Mouse (Mus musculus) retina, adult 2 months (tissue): ENCODE measurements around the gene Fcgr1.
"Not testable (repeated sequence)": the region's sequence is repeated elsewhere in the genome, so short reads cannot be mapped to it uniquely, and the experiment has no call there.

ENCODE experiments used
- DNase-seq: peaks from one replicate; pipeline ENCODE4 v3.0.0-alpha.2; 2012; ENCODE audit warnings: low read depth, low spot score

The Fcgr1 gene

DNA sequence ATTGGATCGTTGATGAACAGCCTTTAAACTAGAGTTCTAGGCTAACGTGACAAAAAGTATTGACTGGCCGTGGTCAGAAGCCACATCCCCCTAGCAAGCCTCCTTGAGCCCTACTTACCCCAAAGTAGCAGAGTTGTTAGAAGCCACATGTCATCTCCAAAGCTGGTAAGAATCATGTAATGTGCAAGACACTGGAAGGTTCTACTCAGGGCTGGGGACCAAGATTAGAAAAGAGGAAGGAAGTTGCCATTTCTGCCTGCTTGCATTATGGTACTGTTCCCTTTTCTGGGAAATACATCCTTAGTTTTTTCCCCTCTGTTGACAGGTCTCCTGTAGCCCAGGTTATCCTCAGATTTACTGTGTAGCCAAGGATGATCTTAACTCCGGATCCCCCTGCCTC is at the start of gene Fcgr1:
Fcgr1 (minus strand) TSS at position 183 of the 400 bp plus-strand sequence.
- DNase-seq: no peak

DNA sequence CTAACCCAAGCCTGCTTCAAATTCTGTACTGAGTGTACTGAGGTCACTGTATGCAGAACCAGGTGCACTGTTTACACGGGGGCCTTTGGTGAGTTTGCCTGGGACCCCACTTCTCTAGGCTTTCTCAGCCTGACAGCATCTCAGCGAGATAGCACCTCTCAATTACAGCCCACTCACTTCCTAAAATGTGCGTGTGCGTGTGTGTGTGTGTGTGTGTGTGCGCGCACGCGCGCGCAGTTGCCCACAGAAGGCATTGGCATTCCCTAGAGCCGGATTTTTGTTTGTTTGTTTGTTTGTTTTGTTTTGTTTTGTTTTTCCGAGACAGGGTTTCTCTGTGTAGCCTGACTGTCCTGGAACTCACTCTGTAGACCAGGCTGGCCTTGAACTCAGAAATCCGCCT is 48.9 kb upstream of the Fcgr1 start:
- DNase-seq: not testable (repeated sequence)

DNA sequence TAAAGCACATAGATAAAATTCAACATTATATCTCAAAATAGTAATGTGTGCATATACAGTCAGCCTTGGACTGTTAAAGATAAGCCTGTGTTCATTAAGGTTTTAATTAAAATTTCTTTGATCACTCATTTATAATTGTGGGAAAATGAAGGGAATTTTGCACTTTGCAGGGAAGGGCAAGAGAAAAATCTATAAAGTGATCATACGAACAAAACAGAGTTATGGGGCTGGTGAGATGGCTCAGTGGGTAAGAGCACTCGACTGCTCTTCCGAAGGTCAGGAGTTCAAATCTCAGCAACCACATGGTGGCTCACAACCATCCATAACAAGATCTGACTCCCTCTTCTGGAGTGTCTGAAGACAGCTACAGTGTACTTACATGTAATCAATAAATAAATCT is 48.3 kb upstream of the Fcgr1 start:
- not testable (repeated sequence) for DNase-seq

DNA sequence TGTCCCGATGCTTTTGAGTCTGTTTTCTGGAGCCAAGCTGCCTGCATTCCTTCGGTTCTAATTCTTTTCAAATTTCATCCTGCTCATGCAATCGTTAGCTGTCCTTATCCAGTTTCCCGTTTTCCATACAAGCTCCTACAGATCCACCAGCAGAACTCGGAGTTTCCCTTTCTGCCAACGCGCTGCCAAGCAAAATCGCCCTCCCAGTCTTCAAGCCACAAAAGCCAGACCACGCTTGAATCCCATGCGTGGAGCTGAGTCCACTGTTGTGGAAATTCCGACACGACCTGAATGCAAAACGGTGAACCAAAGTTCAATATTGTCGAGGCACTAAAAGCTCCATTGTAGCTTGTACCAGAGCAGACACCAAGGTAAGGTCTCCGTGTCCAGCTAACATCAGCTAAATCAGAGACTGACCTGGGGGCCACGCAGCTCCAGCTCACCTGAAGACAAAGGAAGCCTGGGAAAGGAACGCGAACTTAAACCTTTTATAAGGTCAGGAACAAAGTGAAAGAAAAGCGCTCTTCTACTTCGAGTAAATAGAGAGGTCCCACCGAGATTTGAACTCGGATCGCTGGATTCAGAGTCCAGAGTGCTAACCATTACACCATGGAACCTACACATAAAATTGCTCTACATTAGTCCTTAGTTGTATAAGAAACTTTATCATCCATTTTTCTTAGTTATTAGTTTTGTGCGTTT is 47.0 kb upstream of the Fcgr1 start:
- DNase-seq: no peak

DNA sequence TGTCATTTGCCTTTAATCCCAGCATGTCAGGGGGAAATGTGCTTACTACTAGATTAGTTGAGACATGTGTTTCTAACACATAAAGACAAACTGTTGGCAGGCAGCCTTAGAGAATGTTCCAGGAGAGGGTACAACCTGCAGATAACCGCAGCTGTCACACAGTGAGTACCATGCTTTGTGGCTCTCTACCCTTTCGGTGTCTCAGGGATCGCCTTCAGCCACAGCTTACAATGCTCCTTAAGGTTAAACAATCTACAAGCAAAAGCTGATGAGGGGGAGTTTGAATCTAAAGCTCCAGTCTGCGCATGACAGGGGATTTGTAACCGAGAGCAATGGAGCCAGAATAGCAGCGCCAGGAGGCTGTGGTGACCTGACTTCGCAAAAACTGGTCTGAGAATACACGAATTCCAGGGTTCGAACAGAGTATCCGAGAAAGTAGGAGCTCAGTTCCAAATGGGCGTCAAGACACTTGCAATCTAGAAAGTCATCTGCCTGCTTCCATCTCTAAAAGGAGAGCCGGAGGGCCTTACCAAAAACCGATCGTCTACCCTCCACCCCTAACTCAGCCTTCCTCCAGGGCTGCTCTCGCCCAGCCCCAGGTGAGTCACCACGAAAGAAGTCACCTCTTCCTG is 45.2 kb upstream of the Fcgr1 start:
- DNase-seq: no peak

DNA sequence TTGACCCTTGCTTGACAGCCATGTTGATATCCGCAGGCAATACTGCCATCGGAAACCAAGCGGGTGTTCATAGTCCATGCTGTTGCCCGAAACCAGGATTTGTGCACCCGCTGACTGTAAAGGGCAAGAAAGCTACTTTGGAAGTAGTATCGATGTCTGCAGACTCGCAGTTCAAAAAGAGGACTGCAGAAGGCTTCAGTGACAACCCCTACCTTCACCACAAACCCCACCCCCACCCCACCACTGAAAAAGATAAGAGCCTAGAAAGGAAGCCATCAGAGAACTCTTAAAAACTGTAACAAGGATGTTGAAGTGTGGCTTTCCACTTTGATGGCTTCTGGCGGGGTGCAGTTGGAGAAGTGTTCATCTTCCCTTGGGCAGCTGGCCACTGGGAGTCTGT is 44.3 kb upstream of the Fcgr1 start:
- DNase-seq: no peak

DNA sequence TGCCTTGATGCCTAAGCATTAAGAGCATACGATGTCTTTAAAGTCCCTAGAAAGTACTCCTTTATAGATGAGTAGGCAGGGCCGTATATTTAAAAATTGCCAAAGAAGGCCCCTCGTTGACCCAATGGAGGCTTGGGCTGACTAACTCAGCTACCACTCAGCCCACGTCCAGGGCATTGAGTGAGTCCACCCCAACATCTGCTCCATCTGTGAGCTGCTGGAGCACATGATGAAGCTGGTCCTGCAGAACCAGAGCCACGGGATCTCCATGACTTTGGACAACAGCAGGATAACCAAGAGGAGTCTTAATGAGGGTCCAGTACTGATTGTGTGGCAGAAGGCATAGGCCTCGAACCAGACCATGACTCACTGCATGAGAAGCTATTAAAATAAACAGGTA is 43.5 kb upstream of the Fcgr1 start:
- DNase-seq: no peak

DNA sequence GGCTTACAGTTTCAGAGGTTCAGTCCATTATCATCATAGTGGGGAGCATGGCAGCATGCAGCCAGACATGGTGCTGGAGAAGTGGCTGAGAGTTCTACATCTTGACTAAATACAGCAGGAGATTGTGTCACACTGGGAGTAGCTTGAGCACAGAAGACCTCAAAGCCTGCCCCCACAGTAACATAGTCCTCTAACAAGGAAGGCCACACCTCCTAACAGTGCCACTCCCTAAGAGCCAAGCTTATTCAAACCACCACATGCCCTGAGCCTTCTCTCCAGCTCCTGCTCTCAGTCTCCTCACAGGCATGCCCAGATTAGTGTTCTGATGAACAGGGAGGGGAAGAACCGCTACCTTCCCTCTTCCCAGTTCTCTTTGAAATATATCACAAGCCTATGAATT is 42.9 kb upstream of the Fcgr1 start:
- no peak for DNase-seq

DNA sequence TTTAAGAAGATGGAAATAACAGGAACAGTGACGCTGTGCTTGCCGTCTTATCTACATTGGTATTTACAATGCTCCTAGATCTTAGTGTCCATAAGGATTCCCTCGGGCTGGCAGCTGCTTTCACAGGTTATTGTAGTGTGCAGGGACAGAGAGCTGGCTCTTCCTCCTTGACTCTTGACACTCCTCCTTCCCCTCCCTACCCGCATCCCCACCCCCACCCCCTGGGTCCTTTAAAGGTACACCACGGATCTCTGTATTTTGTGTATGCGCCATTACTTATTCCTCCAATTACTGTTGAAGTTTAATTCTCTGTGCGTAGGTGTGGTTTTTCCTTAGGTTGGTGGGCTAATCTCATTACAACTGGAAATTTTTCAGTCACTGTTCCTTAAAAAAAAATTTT is 41.8 kb upstream of the Fcgr1 start:
- no peak for DNase-seq

DNA sequence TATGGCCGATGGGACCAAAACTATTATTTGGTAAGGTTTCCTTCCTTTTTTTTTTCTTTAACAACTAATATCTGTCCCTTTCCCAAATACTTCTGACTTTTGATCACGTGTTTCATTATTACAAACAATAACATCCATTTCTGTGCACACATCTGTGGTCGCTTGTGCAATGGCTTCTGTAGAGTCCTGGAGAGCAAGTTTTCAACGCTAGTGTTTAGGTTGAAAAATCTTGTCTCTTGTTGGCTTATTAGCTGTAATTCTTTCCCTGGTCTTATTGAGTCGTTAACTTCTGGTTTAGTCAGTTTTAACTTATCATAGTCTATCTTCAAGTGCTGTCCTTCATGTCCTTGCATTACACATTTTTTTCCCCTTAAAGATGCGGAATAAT is 41.4 kb upstream of the Fcgr1 start:
- DNase-seq: no peak

DNA sequence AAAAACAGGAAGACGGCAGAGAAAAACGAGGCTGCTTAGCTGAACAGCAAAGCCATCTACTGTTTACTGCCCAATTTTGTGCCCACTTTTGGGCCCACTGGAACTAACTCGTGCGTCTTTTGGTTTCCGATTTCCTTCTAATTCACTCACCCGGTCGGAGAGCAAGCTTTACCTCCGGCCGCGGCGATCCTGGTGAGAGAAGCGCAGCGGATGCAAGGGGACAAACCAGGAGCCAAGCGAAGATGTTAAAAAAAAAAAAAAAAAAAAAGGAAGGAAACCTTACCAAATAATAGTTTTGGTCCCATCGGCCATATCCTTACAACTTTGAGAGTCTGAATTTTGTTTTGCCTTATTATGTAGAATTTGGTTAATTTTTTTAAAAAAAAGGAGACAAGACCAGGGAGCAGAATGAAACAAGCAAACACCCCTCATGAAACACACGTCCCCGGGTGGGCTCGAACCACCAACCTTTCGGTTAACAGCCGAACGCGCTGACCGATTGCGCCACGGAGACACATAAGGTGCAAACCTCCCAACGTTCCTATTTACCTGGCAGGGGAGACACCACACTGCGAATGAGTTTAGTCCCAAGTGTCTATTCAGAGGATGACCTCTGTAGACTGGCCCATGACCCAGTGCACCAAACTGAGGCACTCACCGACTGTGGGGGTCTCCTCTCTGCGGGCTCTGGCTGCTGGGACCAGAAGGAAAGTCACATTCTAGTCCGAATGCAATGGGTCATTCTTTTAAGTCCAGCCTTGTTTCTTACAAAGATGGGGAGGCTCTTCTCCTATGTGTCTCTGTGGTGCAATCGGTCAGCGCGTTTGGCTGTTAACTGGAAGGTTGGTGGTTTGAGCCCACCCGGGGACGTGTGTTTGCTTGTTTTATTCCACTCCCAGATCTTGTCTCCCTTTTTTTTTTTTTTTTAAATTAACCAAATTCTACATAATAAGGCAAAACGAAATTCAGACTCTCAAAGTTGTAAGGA is 40.7 kb upstream of the Fcgr1 start:
- DNase-seq: no peak

DNA sequence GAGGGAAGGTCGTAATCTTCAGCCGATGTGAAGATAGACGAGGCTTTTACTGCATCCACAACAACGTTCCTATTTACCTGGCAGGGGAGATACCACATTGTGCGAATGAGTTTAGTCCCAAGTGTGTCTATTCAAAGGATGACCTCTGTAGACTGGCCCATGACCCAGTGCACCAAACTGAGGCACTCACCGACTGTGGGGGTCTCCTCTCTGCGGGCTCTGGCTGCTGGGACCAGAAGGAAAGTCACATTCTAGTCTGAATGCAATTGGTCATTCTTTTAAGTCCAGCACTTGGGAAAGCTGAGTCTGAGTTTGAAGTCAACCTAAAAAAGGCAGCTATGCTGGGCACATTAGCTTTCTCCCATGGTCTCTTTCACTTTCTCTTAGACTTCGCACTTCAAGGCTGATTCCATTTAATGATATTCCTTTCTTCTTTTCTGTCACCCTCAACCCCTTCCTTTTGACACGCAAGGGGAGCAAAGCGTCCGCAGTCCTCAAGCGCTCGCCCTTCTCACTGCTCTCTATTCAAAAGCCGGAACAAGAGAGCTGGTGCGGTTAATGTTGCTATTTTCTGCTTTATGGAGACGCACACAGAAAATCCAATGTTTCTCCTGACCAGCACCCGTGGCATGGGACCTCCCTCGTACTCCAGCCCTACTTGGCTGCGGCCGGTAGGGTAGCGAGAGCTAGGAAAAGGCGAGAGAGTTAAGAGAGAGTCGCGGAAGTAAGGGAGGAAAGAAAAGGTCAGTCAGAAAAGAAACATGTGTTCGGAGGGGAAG is 39.8 kb upstream of the Fcgr1 start:
- no peak for DNase-seq

DNA sequence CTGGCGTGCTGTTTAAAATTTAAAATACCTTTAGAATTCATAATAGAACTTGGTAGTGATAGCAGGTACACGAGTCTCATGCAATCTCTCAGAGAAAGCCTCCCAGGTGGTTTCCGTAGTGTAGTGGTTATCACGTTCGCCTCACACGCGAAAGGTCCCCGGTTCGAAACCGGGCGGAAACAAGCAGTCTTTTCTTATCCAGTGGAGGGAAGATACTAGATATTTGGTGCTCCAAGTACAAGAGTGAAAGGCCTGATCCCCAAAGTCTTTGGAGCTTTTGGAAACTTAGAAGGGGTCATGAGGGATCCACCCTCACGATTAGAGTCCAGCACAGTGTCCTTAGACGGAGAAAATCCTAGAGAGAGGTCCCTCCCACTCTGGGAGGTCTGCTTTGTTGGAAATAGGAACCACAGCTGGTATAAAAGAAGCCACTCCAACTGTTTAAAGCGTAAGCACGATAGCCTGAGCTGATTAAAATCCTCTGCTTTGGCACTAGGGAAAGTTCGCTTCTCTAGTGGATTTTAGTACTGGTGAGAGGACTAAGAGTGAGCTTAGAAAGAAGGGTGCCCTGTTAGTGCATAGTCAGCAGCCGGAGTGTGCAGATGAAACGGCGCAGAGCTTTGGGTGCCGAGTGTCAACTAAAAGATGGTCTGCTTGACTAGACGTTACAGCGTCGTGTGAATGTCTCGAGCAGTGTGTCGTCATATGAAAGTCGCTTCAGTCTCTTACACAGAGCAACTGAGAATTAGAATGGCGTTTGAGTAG is 39.0 kb upstream of the Fcgr1 start:
- DNase-seq: no peak

DNA sequence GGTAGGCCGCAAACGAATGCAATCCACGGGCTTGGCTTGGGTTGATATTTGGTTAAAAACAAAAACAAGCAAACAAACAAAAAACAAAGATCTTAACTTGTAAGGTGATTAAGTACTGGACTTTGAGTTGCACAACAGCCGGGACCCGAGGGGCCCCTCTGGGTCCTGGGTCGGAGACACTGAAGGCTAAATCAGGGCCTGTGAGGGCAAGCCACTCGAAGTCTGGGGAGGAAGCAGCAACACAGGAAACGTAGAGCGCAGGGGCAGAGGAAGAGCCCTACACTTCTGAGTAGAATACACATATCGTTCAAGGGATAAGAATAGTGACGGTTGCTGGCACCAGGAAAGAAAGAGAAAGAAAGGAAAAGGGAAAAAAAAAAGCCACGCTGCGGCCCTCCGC is 38.2 kb upstream of the Fcgr1 start:
- DNase-seq: no peak

DNA sequence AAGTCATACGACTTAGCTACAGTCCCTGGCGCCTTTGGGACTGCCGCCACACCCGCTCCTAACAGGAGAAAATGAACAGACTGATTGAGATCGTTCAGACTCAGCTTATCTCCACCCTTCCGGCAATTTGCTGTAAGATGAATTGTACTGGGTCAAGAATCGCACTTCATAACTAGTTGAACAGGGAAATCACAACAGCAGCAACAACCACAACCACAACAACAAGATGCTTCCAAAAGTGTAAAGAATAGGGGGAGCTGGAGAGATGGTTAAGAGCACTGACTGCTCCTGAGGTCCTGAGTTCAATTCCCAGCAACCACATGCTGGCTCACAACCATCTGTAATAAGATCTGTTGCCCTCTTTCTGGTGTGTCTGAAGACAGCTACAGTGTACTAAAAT is 37.7 kb upstream of the Fcgr1 start:
- no peak for DNase-seq

DNA sequence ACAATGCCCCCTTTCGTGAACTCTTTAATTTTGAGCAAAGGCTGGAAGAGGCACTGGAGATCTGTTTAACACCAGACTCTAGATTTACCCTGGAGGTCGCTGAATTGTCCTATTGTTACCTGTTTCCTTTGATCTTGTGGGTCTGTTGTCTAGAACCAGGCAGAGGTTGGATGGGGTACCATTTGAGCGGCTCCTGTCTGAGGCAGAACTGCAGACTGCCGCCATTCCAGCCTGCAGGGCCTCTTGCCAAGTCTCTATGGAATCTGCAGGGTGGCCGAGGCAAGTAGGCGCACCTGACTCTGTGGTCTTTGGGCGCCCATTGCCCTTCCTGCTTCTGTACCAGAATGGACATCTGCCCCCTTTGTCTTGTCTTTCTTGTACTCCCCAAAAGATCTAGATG is 36.8 kb upstream of the Fcgr1 start:
- DNase-seq: no peak

DNA sequence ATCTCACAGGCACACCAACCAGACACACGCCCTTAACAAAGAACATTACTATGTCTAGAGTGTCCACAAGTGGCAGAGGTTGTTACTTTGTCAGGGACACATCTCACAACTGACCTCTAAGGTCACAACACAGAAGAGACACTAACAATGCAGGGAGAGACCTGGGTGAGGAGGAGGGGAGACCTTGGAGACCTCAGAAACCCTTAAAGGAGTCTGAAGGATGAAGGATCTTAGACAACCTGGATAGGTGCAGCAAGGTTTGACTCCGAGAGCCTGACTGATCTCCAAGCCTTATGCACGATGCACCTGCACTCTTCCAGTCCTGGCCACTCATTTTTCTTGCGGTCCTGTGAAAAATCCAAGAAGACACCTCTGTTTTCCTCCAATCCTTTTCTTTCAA is 36.4 kb upstream of the Fcgr1 start:
- DNase-seq: no peak

DNA sequence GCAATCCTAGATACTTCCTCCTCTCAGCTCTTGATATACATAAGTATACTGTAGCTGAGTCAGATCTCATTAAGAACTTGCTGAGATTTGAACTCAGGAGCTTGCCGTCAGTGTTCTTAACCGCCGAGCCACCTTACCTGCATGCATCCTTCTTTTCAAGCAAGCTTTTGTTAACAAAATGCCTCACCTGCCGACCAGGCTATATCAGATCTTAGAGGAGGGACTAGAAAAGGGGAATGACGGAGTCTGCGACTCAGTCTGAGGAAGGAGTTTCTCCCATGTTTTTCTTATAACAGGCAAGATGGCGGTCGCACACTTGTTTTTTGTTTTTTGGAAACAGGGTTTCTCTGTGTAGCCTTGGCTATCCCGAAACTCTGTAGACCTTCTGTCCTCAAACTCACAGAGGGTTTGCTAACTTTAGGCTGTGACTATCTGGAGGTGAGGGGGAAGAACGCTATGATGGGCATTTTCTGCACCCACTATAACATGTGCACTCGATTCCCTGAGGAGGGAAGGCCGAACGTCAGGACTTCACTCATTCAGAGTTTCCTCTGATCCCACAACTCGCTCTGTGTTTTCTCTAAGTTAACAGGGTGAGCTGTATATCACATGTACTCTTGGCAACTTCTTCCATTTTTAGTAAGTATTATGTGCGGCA is 35.1 kb upstream of the Fcgr1 start:
- DNase-seq: no peak

DNA sequence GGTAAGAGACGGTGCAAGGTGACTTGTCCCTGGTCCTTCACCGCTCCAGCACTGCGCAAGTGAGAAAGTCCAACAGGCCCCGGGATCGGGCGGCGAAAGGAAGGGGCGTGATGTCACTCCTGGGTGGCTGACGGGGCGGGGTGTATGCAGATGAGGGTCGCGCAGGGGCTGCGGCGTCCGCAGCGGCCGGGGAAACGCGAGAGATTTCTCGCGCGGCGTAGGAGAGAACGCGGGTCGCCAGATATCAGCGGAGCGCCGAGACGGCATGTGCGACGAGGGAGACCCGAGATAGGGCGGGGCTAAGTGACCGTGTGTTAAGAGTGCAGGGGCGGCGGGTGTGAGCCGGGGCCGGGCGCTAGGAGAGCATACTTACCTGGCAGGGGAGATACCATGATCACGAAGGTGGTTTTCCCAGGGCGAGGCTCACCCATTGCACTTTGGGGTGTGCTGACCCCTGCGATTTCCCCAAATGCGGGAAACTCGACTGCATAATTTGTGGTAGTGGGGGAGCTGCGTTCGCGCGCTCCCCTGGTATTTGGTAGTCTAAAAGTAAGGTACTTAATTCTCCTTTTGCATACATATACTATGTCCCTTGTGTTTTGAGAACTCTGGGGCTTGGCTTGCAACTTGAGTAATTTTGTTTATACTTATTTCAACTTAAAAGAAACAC is 34.4 kb upstream of the Fcgr1 start:
- DNase-seq: not testable (repeated sequence)

DNA sequence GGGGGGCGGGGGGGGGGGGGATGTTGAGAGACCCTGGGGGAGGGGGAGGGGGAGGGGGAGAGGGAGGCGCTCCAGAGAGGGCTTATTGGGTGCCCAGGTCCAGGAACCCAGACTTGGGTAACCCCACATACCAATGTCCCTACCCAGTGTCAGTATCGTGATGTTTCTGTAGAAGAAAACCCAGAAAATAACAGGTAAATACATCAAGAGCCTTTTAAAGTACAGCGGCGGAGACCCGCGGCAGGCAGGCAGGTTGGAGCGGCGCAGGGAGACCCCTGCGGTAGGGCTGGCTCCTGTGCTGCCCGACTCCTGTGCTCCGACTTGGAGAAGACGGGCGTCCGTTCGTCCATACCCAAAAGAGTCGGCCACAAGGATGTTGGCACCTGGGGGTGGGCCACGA is 33.9 kb upstream of the Fcgr1 start:
- DNase-seq: no peak
